ENCODE assay signal across 23 mouse cellular contexts in genomic region chr11:69617805-69618204, GRCm38 (mm10). TPM values are rescaled to one million over a fixed set of nuclear protein-coding genes. Genes with fewer than 3 reads are reported as not detected.
DNase-seq lines count a peak whose midpoint lies in the region; ATAC-seq lines count a peak whose summit lies in the region.
"Had no signal": no experiment of that assay in that cellular context is flagged by ENCODE, and none has a peak within 500 bp of the region (broad histone marks: within the 10 kb centered on the region; RNA-seq: fewer than 3 reads in every experiment).

Gene Shbg, minus strand, starts transcription at chr11:69617905.

- H3K27ac ChIP-seq in forebrain, embryonic 14.5 days (ENCODE audit: low read depth, low read length) = no peak within 1 kb of the TSS
- no peak within 1 kb of the TSS for H3K27ac ChIP-seq in forebrain, embryonic 16.5 days (ENCODE audit: low read length)
- H3K27ac ChIP-seq in limb, embryonic 12.5 days = no peak within 1 kb of the TSS
- no peak within 1 kb of the TSS for H3K27ac ChIP-seq in limb, embryonic 10.5 days
- no peak within 1 kb of the TSS for H3K27ac ChIP-seq in embryonic facial prominence, embryonic 14.5 days (replicated peaks; ENCODE audit: low read depth, low read length)
- H3K27ac ChIP-seq in liver, embryonic 16.5 days (ENCODE audit: low read length) = no peak within 1 kb of the TSS
- H3K27ac ChIP-seq: hindbrain, embryonic 12.5 days; intestine, embryonic 15.5 days; kidney, embryonic 15.5 days; macrophage had no signal

- 79% methylated on average over 5 of the region's 5 CpGs for WGBS in forebrain, embryonic 14.5 days
- WGBS in forebrain, embryonic 16.5 days = 71% methylated on average over 5 of the region's 5 CpGs
- 64% methylated on average over 5 of the region's 5 CpGs for WGBS in limb, embryonic 12.5 days
- WGBS in limb, embryonic 10.5 days = 75% methylated on average over 5 of the region's 5 CpGs
- 61% methylated on average over 4 of the region's 5 CpGs for WGBS in embryonic facial prominence, embryonic 14.5 days
- WGBS in liver, embryonic 16.5 days (ENCODE audit: insufficient replicate concordance) = 32% methylated on average over 5 of the region's 5 CpGs

- no peak within 1 kb of the TSS for H3K4me3 ChIP-seq in forebrain, embryonic 14.5 days (ENCODE audit: low read depth, low read length)
- H3K4me3 ChIP-seq in forebrain, embryonic 16.5 days (replicated peaks; ENCODE audit: low read length) = no peak within 1 kb of the TSS
- no peak within 1 kb of the TSS for H3K4me3 ChIP-seq in limb, embryonic 12.5 days (replicated peaks)
- H3K4me3 ChIP-seq in limb, embryonic 10.5 days = no peak within 1 kb of the TSS
- no peak within 1 kb of the TSS for H3K4me3 ChIP-seq in embryonic facial prominence, embryonic 14.5 days (ENCODE audit: low read depth, low read length)
- no peak within 1 kb of the TSS for H3K4me3 ChIP-seq in liver, embryonic 16.5 days (ENCODE audit: low read depth, low read length)
- H3K4me3 ChIP-seq: hindbrain, embryonic 12.5 days; intestine, embryonic 15.5 days; kidney, embryonic 15.5 days had no signal

- ATAC-seq in forebrain, embryonic 14.5 days = no peak
- ATAC-seq in forebrain, embryonic 16.5 days = no peak
- ATAC-seq in limb, embryonic 12.5 days (ENCODE audit: insufficient number of reproducible peaks, insufficient read depth, low FRiP score, low TSS enrichment, low read depth) = no peak
- no peak for ATAC-seq in embryonic facial prominence, embryonic 14.5 days (ENCODE audit: low read depth)
- ATAC-seq in liver, embryonic 16.5 days (ENCODE audit: low read depth) = peak; percentile 14; the same call in 1 of the 2 replicates
- no peak for ATAC-seq in megakaryocyte, adult 5-6 weeks (ENCODE audit: poor library complexity, severe bottlenecking)
- ATAC-seq: intestine, embryonic 15.5 days had no signal

- DNase-seq in forebrain, embryonic 14.5 days (ENCODE audit: low spot score) = no peak
- DNase-seq in limb, embryonic 10.5 days (ENCODE audit: low spot score) = no peak
- no peak for DNase-seq in embryonic facial prominence, embryonic 14.5 days (ENCODE audit: low spot score)
- DNase-seq in B cell, adult 2 months = no peak
- DNase-seq: adrenal gland, postnatal 10 days; cerebellum, adult 11 months; cerebellum, postnatal 25 days; gastrocnemius, postnatal 14 days; layer of hippocampus, postnatal 36 days; lung, embryonic 14.5 days; midbrain, embryonic 14.5 days; right cerebral cortex, postnatal 4 days had no signal

- H3K4me1 ChIP-seq in forebrain, embryonic 14.5 days (ENCODE audit: control insufficient read depth, insufficient read depth, low read length) = peaks cover 11% of the 10 kb centered on the region
- peaks cover 15% of the 10 kb centered on the region for H3K4me1 ChIP-seq in forebrain, embryonic 16.5 days (replicated peaks; ENCODE audit: control insufficient read depth, insufficient read depth, low read length)
- H3K4me1 ChIP-seq in limb, embryonic 12.5 days (replicated peaks) = peaks cover 14% of the 10 kb centered on the region
- peaks cover 23% of the 10 kb centered on the region for H3K4me1 ChIP-seq in limb, embryonic 10.5 days
- peaks cover 5% of the 10 kb centered on the region for H3K4me1 ChIP-seq in embryonic facial prominence, embryonic 14.5 days (ENCODE audit: control insufficient read depth, insufficient read depth, low read length)
- H3K4me1 ChIP-seq in liver, embryonic 16.5 days (ENCODE audit: control insufficient read depth, low read depth, low read length) = peaks cover 44% of the 10 kb centered on the region

- H3K36me3 ChIP-seq in forebrain, embryonic 14.5 days (ENCODE audit: control insufficient read depth, insufficient read depth, low read length) = no peaks in the 10 kb centered on the region
- H3K36me3 ChIP-seq in forebrain, embryonic 16.5 days (ENCODE audit: control insufficient read depth, insufficient read depth) = no peaks in the 10 kb centered on the region
- H3K36me3 ChIP-seq in limb, embryonic 12.5 days = no peaks in the 10 kb centered on the region
- no peaks in the 10 kb centered on the region for H3K36me3 ChIP-seq in limb, embryonic 10.5 days
- no peaks in the 10 kb centered on the region for H3K36me3 ChIP-seq in embryonic facial prominence, embryonic 14.5 days (ENCODE audit: control insufficient read depth, insufficient read depth, low read length)
- no peaks in the 10 kb centered on the region for H3K36me3 ChIP-seq in liver, embryonic 16.5 days (ENCODE audit: control insufficient read depth, insufficient read depth)
- H3K36me3 ChIP-seq: hindbrain, embryonic 12.5 days; intestine, embryonic 15.5 days; kidney, embryonic 15.5 days had no signal

- no peaks in the 10 kb centered on the region for H3K27me3 ChIP-seq in forebrain, embryonic 14.5 days (replicated peaks; ENCODE audit: control insufficient read depth, insufficient read depth, low read length)
- no peaks in the 10 kb centered on the region for H3K27me3 ChIP-seq in forebrain, embryonic 16.5 days (replicated peaks; ENCODE audit: control insufficient read depth, insufficient read depth, low read length)
- H3K27me3 ChIP-seq in limb, embryonic 12.5 days = 0 out of 2 replicates have a peak, but pooled peaks cover 5% of the 10 kb centered on the region
- H3K27me3 ChIP-seq in limb, embryonic 10.5 days (ENCODE audit: low read depth, poor library complexity, severe bottlenecking) = peaks cover 33% of the 10 kb centered on the region
- H3K27me3 ChIP-seq in embryonic facial prominence, embryonic 14.5 days (replicated peaks; ENCODE audit: control insufficient read depth, insufficient read depth, low read length) = no peaks in the 10 kb centered on the region
- H3K27me3 ChIP-seq in liver, embryonic 16.5 days (ENCODE audit: control insufficient read depth, insufficient read depth, low read depth, low read length) = no peaks in the 10 kb centered on the region
- H3K27me3 ChIP-seq: intestine, embryonic 15.5 days had no signal

- H3K4me2 ChIP-seq in forebrain, embryonic 14.5 days (ENCODE audit: low read length) = no peak within 1 kb of the TSS
- no peak within 1 kb of the TSS for H3K4me2 ChIP-seq in forebrain, embryonic 16.5 days (ENCODE audit: low read length)
- no peak within 1 kb of the TSS for H3K4me2 ChIP-seq in limb, embryonic 12.5 days
- no peak within 1 kb of the TSS for H3K4me2 ChIP-seq in embryonic facial prominence, embryonic 14.5 days (ENCODE audit: low read depth, low read length)
- no peak within 1 kb of the TSS for H3K4me2 ChIP-seq in liver, embryonic 16.5 days (ENCODE audit: low read depth, low read length)
- H3K4me2 ChIP-seq: hindbrain, embryonic 12.5 days; intestine, embryonic 15.5 days; kidney, embryonic 15.5 days; lung, embryonic 14.5 days had no signal

- no peaks in the 10 kb centered on the region for H3K9me3 ChIP-seq in forebrain, embryonic 14.5 days (replicated peaks; ENCODE audit: control insufficient read depth, low read length)
- no peaks in the 10 kb centered on the region for H3K9me3 ChIP-seq in forebrain, embryonic 16.5 days (ENCODE audit: control insufficient read depth, low read length)
- H3K9me3 ChIP-seq in limb, embryonic 12.5 days = no peaks in the 10 kb centered on the region
- no peaks in the 10 kb centered on the region for H3K9me3 ChIP-seq in limb, embryonic 10.5 days (replicated peaks)
- no peaks in the 10 kb centered on the region for H3K9me3 ChIP-seq in embryonic facial prominence, embryonic 14.5 days (ENCODE audit: control insufficient read depth, low read length)
- H3K9me3 ChIP-seq in liver, embryonic 16.5 days (replicated peaks; ENCODE audit: control insufficient read depth, low read length) = no peaks in the 10 kb centered on the region
- H3K9me3 ChIP-seq: hindbrain, embryonic 12.5 days; intestine, embryonic 15.5 days; kidney, embryonic 15.5 days had no signal

- peak within 1 kb of the TSS; percentile 2; the same call in 1 of the 2 replicates for H3K9ac ChIP-seq in forebrain, embryonic 14.5 days (ENCODE audit: low read length)
- H3K9ac ChIP-seq in forebrain, embryonic 16.5 days (replicated peaks; ENCODE audit: low read depth, low read length) = no peak within 1 kb of the TSS
- H3K9ac ChIP-seq in limb, embryonic 12.5 days (replicated peaks) = peak within 1 kb of the TSS; percentile 34; the same call in 1 of the 2 replicates
- 0 out of 2 replicates have a peak within 1 kb of the TSS, but pooled peaks have one; percentile 28 for H3K9ac ChIP-seq in embryonic facial prominence, embryonic 14.5 days (ENCODE audit: low read depth, low read length)
- H3K9ac ChIP-seq in liver, embryonic 16.5 days (ENCODE audit: low read depth, low read length) = no peak within 1 kb of the TSS
- H3K9ac ChIP-seq: hindbrain, embryonic 12.5 days; intestine, embryonic 15.5 days; kidney, embryonic 15.5 days; lung, embryonic 14.5 days had no signal

RNA-seq across cellular contexts. Expression of gene Shbg, which starts in this region (rescaled TPM):
- not detected in 2 replicates for polyA plus RNA-seq in forebrain, embryonic 14.5 days (2014; fragmentation: Nextera tagmentation; extraction: Ambion mirVana)
- not detected in 2 replicates for polyA plus RNA-seq in forebrain, embryonic 16.5 days (2015; fragmentation: Nextera tagmentation; extraction: Ambion mirVana)
- not detected in 2 replicates for polyA plus RNA-seq in limb, embryonic 12.5 days (2016; fragmentation: Nextera tagmentation; extraction: Ambion mirVana)
- polyA plus RNA-seq in limb, embryonic 10.5 days (2016; fragmentation: Nextera tagmentation; extraction: Ambion mirVana) = not detected in 2 replicates
- not detected in 2 replicates for polyA plus RNA-seq in embryonic facial prominence, embryonic 14.5 days (2014; fragmentation: Nextera tagmentation; extraction: Ambion mirVana)
- 26.2 and 27.9 TPM in 2 replicates for polyA plus RNA-seq in liver, embryonic 16.5 days (2015; fragmentation: Nextera tagmentation; extraction: Ambion mirVana)
- not detected in 2 replicates for total RNA-seq in megakaryocyte, adult 5-6 weeks (2015)
- total RNA-seq in megakaryocyte, adult 5-6 weeks (2017) = not detected in 2 replicates
- total RNA-seq: layer of hippocampus, postnatal 36 days; left cerebral cortex, postnatal 25 days had no signal
- polyA plus RNA-seq: brain, embryonic 14.5 days; heart, embryonic 14.5 days; hindbrain, embryonic 12.5 days; lung, embryonic 14.5 days; macrophage; midbrain, embryonic 14.5 days had no signal

Comparison
In these comparisons a context has a peak if more than half of its experiments do, and no peak if none do; other contexts are left out.
1. RNA of gene Shbg (polyA plus RNA-seq): 26.2 to 27.9 TPM in liver, embryonic 16.5 days; not detected in limb, embryonic 12.5 days, not detected in forebrain, embryonic 14.5 days, not detected in forebrain, embryonic 16.5 days, not detected in limb, embryonic 10.5 days and not detected in embryonic facial prominence, embryonic 14.5 days; every median in the first group is over 10 times any median in the second.
2. H3K9ac ChIP-seq: peak in forebrain, embryonic 14.5 days (single experiment), limb, embryonic 12.5 days (single experiment) and embryonic facial prominence, embryonic 14.5 days (single experiment); none in forebrain, embryonic 16.5 days (single experiment) and liver, embryonic 16.5 days (single experiment).